Mouse (Mus musculus): Measurements from ENCODE around the gene Gm10424.
"Not testable (repeated sequence)": the region's sequence is repeated elsewhere in the genome, so short reads cannot be mapped to it uniquely, and the experiment has no call there.

Gm10424 gene

GRCm38 (mm10) chr5:95272668-95273067, at the start of gene Gm10424:
Gm10424 (minus strand) TSS chr5:95272768.
- not testable (repeated sequence) for DNase-seq (ENCODE audit: low spot score)

- DNase-seq (ENCODE audit: low spot score): not testable (repeated sequence)
These were observed 33.0 kb upstream of the Gm10424 start, which contains the start of gene Gm3259 for GRCm38 (mm10) chr5:95305611-95306010. Gm3259 (plus strand) TSS chr5:95305911.

All from layer of hippocampus, adult 9-10 months (tissue).